Mouse (Mus musculus) kidney, adult 2 months (tissue): ENCODE data around the gene Scgb1a1. TPM values are rescaled to one million over a fixed set of nuclear protein-coding genes. Genes with fewer than 3 reads are reported as not detected.
A peak's percentile ranks its signal among the peaks of the same experiment; 100 is the strongest.

ENCODE experiments used
- DNase-seq: peaks from one replicate; pipeline ENCODE4 v3.0.0; 2021
- H3K27ac ChIP-seq: fragments of 200-500 bp; 2 replicates; pipeline ENCODE4 v1.5.1; 2012; ENCODE audit warnings: low read depth, low read length, control low read depth, inconsistent platforms; ENCODE audit not compliant: insufficient read depth
- H3K27me3 ChIP-seq: fragments of 200-500 bp; replicated peaks from 2 replicates; pipeline ENCODE4 v1.6.1; 2012; ENCODE audit warnings: mild to moderate bottlenecking, moderate library complexity, low read length, inconsistent platforms; ENCODE audit not compliant: control insufficient read depth, insufficient read depth
- H3K36me3 ChIP-seq: fragments of 200-500 bp; 2 replicates; pipeline ENCODE4 v1.6.1; 2012; ENCODE audit warnings: mild to moderate bottlenecking, moderate library complexity, low read length, inconsistent platforms; ENCODE audit not compliant: control insufficient read depth, insufficient read depth
- H3K4me1 ChIP-seq: fragments of 200-500 bp; 2 replicates; pipeline ENCODE4 v1.6.1; 2011; ENCODE audit warnings: low read length; ENCODE audit not compliant: control insufficient read depth, insufficient read depth
- H3K4me3 ChIP-seq: fragments of 200-500 bp; 2 replicates; pipeline ENCODE4 v1.5.1; 2011; ENCODE audit warnings: mild to moderate bottlenecking, low read depth, low read length, control low read depth; ENCODE audit not compliant: insufficient read depth
- CTCF ChIP-seq: fragments of 200-500 bp; conservative IDR thresholded peaks from 2 replicates; pipeline ENCODE4 v1.5.1; 2011; ENCODE audit warnings: low read depth, mild to moderate bottlenecking, control low read depth, low read length, moderate library complexity, mixed read lengths; ENCODE audit not compliant: insufficient read depth, insufficient read length
- POLR2A ChIP-seq: fragments of 200-500 bp; IDR thresholded peaks from one replicate; pipeline ENCODE4 v1.6.1; 2011; ENCODE audit warnings: low read depth, low read length, control low read depth
- WGBS: fragments of 180-500 bp; shearing (Covaris S2); methylation state at CpG from one replicate; pipeline ENCODE4 v1.1.7; 2018; 5-methylcytosine and 5-hydroxymethylcytosine counted together
- polyA plus RNA-seq: library from polyadenylated mRNA; depleted of rRNA; stranded (reverse); fragments of >200 nt; gene quantifications from 2 replicates; pipeline ENCODE4 v1.2.3, GENCODE M21; 2012

Scgb1a1 gene
- polyA plus RNA-seq, 1 experiment: 0.22 TPM

DNA sequence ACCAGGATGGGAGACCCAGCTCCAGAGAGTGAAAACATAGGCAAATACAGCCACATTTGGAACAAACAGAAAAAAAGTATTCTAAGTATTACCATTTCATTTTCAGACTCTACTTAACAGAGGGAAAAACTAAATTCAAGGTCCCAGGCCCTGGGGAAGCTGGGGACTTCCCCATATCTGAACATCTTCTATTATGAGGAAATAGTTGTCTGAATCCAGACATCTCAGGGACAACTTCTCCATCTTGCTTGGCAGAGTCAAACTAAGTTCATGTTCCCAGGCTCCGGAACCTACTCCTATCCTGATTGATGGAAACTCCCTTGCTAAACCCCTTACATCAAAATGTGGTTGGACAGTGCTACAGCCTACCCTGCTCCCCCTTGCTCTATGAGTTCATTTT, 34.6 kb upstream of the Scgb1a1 start:
- DNase-seq: no peak
- WGBS: 95% methylated on average over 1 of the region's 1 CpGs
- no peaks in the 10 kb centered on the region for H3K4me1 ChIP-seq
- no peak overlapping the region for H3K27ac ChIP-seq
- H3K36me3 ChIP-seq: no peaks in the 10 kb centered on the region
- H3K27me3 ChIP-seq: no peaks in the 10 kb centered on the region
- TF ChIP-seq POLR2A (no peak), CTCF (no peak)
- H3K4me3 ChIP-seq: no peak overlapping the region

DNA sequence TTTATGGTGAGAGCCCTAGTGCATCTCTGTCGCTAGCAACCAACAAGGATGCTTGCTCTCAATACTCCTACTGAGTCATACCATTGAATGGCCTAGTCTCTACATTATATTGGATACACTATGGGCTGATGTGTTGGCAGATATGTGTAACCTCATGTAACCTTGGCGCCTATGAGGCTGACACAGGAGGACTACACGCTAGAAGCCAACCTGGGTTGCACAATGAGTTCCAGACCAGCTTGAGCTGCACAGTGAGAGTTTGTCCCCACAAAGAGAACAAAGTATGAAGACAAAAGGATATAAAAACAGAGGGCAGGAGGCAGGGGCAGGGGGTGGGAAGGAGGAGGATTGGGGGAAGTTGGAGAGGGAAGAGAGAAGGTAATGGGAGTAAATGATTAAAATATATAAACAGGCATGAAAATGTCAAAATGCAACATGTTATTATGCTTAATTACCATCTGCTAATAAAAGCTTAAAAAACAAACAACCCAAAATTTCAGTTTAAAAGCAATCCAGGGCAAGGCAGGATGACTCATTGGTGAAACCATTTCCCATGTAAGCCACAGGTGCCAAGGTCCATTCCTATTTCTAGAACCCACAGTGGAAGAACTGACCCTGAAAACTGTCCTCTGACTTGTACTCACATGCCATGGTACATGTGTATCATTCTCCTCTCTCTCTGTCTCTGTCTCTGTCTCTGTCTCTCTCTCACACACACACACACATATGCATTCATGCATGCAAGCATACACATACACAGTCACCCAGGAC, 32.1 kb upstream of the Scgb1a1 start:
- no peak overlapping the region for H3K27ac ChIP-seq
- 96% methylated on average over 3 of the region's 3 CpGs for WGBS
- TF ChIP-seq CTCF: no peak
- TF ChIP-seq POLR2A: no peak
- no peak for DNase-seq
- H3K36me3 ChIP-seq: no peaks in the 10 kb centered on the region
- H3K4me3 ChIP-seq: no peak overlapping the region
- no peaks in the 10 kb centered on the region for H3K4me1 ChIP-seq
- no peaks in the 10 kb centered on the region for H3K27me3 ChIP-seq

DNA sequence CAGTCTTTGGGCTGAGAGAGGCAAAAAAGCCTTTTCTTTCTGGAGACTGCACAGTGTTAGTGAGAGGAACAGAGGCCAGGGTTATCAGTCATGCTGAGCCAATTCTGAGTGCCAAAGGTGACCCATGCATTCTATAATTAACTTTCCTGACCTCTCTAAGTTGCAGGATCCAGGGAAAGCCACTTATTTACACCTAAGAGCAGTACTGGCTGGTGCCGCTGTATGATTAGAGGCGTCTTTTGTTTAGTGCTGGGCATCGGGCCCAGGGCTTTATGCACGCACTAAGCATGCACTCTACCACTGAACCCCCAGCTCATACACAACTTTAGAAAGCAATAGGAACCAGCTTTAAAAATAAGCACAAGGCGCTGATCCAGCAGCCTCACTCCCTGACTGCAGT, 29.5 kb upstream of the Scgb1a1 start:
- Histone ChIP-seq H3K4me1 (no peaks in the 10 kb centered on the region), H3K27me3 (no peaks in the 10 kb centered on the region), H3K27ac (no peak overlapping the region), H3K4me3 (no peak overlapping the region), H3K36me3 (no peaks in the 10 kb centered on the region)
- no peak for TF ChIP-seq CTCF
- no peak for TF ChIP-seq POLR2A
- DNase-seq: peak; percentile 19
- WGBS: 67% methylated on average over 5 of the region's 5 CpGs

DNA sequence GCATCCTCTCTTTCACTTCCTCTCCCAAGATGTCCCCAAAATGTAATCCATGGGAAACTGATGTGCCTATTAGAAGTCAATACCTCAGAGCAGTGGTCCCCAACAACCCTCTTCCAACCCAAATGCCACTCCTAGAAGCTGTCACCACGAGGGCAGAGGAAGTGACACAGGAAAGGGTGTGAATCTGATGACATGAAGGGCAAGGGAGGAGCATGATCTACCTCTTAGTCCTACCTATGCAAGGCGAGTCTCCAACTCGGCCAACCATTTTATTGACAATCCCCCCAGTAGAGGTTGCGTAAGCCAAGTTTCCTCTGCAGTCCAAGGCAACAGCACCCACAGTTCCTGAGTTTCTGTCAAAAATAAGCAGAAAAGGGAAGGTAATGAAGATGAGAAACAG, 28.5 kb upstream of the Scgb1a1 start:
- Histone ChIP-seq H3K27me3 (no peaks in the 10 kb centered on the region), H3K4me1 (no peaks in the 10 kb centered on the region), H3K27ac (no peak overlapping the region), H3K36me3 (no peaks in the 10 kb centered on the region), H3K4me3 (no peak overlapping the region)
- no peak for DNase-seq
- whole genome bisulfite sequencing: 73% methylated on average over 4 of the region's 4 CpGs
- TF ChIP-seq POLR2A: no peak
- TF ChIP-seq CTCF: no peak

DNA sequence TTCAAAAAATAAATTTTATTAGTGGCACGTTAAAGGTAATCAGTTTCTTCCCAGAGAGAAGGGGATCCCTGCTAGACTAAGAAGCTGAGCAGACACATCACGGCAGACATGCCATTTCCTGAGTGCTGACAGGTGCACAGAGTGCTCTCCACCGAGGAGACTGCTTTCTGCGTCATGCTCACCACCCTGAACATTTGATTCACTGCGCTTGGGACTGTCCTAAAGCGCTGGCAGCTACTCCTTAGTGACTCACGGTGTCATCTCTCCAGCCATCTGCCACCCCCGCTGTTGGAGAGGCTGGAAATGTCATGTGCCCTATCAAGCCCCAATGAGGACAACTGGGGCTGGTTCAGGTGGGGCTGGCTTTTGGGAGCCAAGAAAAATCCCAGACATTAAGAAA, 24.3 kb upstream of the Scgb1a1 start:
- DNase-seq: no peak
- no peaks in the 10 kb centered on the region for H3K36me3 ChIP-seq
- no peaks in the 10 kb centered on the region for H3K27me3 ChIP-seq
- H3K4me3 ChIP-seq: no peak overlapping the region
- WGBS: 68% methylated on average over 8 of the region's 8 CpGs
- H3K27ac ChIP-seq: no peak overlapping the region
- TF ChIP-seq CTCF (no peak), POLR2A (no peak)
- no peaks in the 10 kb centered on the region for H3K4me1 ChIP-seq

DNA sequence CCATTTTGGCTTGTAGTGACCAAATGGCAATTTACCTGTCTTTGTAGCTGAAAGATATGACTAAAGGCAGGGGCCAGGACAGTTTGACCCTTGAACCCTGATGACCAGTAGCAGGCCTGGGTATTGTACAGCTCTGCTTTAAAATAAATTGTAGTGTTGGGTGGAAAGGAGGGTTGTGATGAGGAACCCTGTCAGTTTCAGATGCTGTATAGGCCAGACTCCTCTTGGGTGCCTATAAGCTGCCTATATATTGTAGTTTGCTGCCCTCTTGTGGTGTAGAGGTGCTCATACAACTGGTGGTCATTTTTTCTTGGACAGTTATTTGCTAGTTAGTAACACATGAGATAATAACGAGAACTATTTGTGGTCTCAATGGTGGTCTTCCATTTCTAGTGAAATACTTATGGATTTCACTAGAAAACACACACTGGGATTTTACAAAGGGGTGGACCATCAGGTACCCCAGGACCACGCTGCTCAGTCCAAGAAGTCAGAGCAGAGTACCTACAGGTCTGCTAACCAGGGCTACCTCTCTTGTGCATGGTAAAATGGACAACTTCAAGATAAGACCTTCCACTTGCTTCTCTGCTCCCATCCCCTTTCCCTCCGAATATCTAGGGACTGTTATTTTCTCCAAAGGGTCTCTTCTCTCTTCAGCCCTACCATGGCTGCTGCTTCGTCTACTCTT, 22.6 kb upstream of the Scgb1a1 start:
- peak; percentile 73 for DNase-seq
- Histone ChIP-seq H3K27me3 (no peaks in the 10 kb centered on the region), H3K4me1 (0 out of 2 replicates have a peak, but pooled peaks cover 3% of the 10 kb centered on the region), H3K27ac (no peak overlapping the region), H3K36me3 (no peaks in the 10 kb centered on the region), H3K4me3 (no peak overlapping the region)
- WGBS: 53% methylated on average over 4 of the region's 4 CpGs
- peak; percentile 42 for TF ChIP-seq CTCF
- no peak for TF ChIP-seq POLR2A

DNA sequence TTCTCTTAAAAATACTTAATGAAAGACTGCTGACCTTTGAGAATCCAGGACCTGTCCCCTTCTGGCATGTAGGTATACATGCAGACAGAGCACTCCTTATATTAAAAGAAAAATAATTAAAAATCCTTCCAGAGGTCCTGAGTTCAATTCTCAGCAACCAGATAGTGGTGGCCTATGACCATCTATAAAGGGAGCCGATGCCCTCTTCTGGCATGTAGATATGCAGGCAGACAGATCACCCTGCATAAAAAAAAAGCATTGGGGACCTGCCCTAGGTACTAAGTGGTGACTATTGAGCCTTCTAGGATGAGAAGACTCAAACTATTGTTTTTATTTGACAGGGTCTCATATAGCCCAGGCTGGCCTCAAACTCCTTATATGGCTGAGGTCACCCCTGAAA, 20.8 kb upstream of the Scgb1a1 start:
- 82% methylated on average over 1 of the region's 1 CpGs for WGBS
- Histone ChIP-seq H3K4me3 (no peak overlapping the region), H3K27me3 (no peaks in the 10 kb centered on the region), H3K36me3 (no peaks in the 10 kb centered on the region), H3K4me1 (0 out of 2 replicates have a peak, but pooled peaks cover 3% of the 10 kb centered on the region), H3K27ac (no peak overlapping the region)
- no peak for TF ChIP-seq POLR2A
- DNase-seq: no peak
